Mouse (Mus musculus): ENCODE data around the gene Nr3c2. TPM values are rescaled to one million over a fixed set of nuclear protein-coding genes. Genes with fewer than 3 reads are reported as not detected.

The Nr3c2 gene
- total RNA-seq, 1 experiment from 2014 or later: 2.3 TPM

- no peak for ATAC-seq (replicated peaks; ENCODE audit: insufficient number of reproducible peaks, low FRiP score, low TSS enrichment, poor library complexity, severe bottlenecking)
Measured at GRCm38 (mm10) chr8:77213893-77214464, 314.7 kb downstream of the Nr3c2 start.

DNA sequence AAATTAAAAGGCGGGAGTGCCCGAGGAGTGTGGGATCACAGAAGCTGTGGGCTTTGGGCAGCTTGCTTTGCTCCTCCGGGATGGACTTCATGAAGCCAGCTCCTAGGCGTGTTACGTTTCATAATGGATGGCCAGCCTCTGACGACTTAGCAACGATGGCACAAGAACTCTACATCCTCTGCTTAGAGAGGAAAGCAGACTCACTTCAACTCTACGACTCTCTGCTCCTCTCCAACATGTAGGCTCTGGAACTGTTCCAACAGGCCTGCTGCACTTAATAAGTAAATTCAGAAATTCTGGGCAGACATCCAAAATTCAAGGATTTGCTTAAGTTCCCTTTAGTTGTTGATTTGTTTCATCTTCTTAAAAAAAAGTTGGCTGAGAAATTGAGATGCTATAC lies 315.4 kb downstream of the Nr3c2 start:
- ATAC-seq (replicated peaks; ENCODE audit: insufficient number of reproducible peaks, low FRiP score, low TSS enrichment, poor library complexity, severe bottlenecking): no peak

- no peak for ATAC-seq (replicated peaks; ENCODE audit: insufficient number of reproducible peaks, low FRiP score, low TSS enrichment, poor library complexity, severe bottlenecking)
Measured at GRCm38 (mm10) chr8:77215191-77215590, 315.9 kb downstream of the Nr3c2 start.

DNA sequence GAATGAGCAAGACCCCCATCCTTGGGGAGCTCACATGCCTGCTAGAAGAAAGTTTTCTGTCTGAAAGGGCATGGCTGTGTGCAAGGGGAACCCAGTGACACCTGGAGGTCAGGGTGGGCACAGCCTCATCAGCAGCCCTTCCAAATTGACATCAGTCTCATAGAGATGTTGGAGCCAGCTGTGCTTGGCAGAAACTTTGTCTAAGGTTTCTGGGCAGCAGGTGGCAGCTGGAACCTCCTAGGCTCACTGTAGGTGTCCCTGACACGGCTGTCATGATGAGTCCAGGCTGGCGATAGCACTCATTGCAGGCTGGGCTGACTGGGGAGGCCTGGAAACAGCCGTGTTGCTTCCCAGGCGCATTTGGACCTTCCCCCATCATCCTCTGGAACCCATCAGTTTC lies 323.9 kb downstream of the Nr3c2 start:
- ATAC-seq (replicated peaks; ENCODE audit: insufficient number of reproducible peaks, low FRiP score, low TSS enrichment, poor library complexity, severe bottlenecking): no peak

DNA sequence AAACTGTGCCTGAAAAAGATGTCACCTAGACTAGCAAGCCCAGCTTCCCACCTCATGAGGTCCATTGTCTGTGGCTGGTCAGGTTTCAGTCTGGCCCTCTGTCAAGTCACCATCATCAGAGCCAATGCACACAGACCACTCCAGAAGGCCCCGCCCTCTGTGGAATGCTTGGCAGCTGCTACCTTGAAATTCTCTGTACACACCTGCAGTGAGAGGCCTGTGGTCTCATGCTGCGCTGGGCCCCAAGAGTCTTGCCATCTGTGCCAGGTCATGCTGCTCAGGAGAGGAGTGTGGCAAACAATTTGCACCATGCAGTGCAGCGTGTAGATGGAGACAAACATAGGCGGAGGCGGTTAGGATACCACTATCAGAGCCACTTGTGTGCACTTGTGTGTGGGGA lies 328.5 kb downstream of the Nr3c2 start:
- ATAC-seq (replicated peaks; ENCODE audit: insufficient number of reproducible peaks, low FRiP score, low TSS enrichment, poor library complexity, severe bottlenecking): no peak

DNA sequence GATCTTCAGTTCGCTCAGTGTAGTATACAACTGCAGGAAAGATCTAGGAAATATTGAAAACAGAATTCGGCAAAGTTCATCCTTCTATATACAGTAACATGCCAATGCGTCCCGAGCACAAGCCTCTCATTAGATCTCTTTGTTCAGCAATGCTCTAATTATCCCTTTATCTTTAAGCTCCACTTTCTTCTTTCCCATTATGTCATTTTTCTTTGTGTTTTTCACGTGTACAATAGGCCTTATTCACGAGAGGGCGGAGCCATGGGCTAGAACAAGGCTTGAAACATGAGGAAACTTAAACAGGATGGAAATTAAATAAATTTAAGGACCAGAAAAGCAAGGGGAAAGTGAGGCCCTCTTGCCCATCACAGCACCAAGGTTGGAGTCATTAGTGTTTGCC lies 329.4 kb downstream of the Nr3c2 start:
- no peak for ATAC-seq (replicated peaks; ENCODE audit: insufficient number of reproducible peaks, low FRiP score, low TSS enrichment, poor library complexity, severe bottlenecking)

DNA sequence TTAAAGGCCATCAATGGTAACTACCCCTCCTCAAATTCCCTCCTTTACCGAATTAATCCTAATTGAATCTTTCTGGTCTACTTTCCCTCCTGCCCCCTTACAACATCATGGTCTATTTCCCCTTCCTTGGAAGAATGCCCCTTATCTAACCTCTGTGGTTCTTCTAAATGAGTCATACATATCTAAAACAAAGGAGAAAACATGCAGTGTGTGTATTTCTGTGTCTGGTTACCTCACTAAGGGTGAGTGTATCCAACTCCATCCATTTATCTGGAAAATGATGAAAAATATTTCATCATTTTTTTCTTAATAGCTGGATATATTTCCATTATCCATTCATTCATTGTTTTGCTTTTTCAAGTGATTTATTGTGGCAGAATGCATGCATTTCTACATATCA lies 332.0 kb downstream of the Nr3c2 start:
- no peak for ATAC-seq (replicated peaks; ENCODE audit: insufficient number of reproducible peaks, low FRiP score, low TSS enrichment, poor library complexity, severe bottlenecking)

DNA sequence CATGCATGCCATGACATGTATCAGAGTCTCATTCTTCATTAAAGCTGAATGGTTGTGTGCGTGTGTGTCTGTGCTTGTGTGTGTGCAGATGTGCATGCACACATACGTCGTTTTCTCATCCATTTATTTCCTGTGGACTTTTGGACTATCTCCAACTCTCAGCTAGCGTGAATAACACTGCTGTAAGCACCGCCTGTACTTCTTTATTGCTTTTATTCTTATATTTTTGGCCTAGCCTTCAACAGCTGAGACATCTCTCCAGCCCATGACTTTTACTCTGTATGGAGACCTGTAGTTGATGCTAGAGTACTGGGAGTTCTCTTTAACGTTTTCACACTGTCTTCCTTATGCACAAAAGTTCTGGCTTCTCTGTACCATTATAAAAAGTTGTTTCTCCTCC lies 332.6 kb downstream of the Nr3c2 start:
- ATAC-seq (replicated peaks; ENCODE audit: insufficient number of reproducible peaks, low FRiP score, low TSS enrichment, poor library complexity, severe bottlenecking): no peak

- ATAC-seq (replicated peaks; ENCODE audit: insufficient number of reproducible peaks, low FRiP score, low TSS enrichment, poor library complexity, severe bottlenecking): no peak
Measured at GRCm38 (mm10) chr8:77232411-77232810, 333.2 kb downstream of the Nr3c2 start.

GRCm38 (mm10) chr8:77236701-77237100 lies 337.5 kb downstream of the Nr3c2 start:
- ATAC-seq (replicated peaks; ENCODE audit: insufficient number of reproducible peaks, low FRiP score, low TSS enrichment, poor library complexity, severe bottlenecking): no peak

- ATAC-seq (replicated peaks; ENCODE audit: insufficient number of reproducible peaks, low FRiP score, low TSS enrichment, poor library complexity, severe bottlenecking): no peak
Measured at GRCm38 (mm10) chr8:77239462-77239861, 340.2 kb downstream of the Nr3c2 start.

GRCm38 (mm10) chr8:77241381-77241780 lies 342.1 kb downstream of the Nr3c2 start:
- ATAC-seq (replicated peaks; ENCODE audit: insufficient number of reproducible peaks, low FRiP score, low TSS enrichment, poor library complexity, severe bottlenecking): no peak

DNA sequence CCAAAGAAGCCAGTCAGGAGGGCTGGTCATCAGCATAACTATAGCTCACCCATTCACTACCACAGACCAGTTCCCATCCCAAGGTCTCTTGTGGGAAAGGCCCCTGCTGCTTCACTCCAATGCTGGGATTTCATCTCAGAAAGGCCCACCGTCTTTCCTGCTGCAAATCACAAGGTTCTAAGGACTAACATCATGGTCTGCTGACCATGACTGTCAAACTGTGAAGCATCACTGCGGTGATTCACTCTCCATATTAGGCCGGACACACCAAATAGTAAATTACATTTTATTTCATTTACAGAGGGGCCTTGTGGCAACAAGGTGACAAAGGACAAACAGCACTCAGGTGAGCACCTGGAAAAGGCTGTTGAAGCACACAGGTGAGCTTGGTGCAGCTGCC lies 350.9 kb downstream of the Nr3c2 start:
- no peak for ATAC-seq (replicated peaks; ENCODE audit: insufficient number of reproducible peaks, low FRiP score, low TSS enrichment, poor library complexity, severe bottlenecking)

- ATAC-seq (replicated peaks; ENCODE audit: insufficient number of reproducible peaks, low FRiP score, low TSS enrichment, poor library complexity, severe bottlenecking): no peak
Measured at GRCm38 (mm10) chr8:77251134-77251533, 351.9 kb downstream of the Nr3c2 start.

DNA sequence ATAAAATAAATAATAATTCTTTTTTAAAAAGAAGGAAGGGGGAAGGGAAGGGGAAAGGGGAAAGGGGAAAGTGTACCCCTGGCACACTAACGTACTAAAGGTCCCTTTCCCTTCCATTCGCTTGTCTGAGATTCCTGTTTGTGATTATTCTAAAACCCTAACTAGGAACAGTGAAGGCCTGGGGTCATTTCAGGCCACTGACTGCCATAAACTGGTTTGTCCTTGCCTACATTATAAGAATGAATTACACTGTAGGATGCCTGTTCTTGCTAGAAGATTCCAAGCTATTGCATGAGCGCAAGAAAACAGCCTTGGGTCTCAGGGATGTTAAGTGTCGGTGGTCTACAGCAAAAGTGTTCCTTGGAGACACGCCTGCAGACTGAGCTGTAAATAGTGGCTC lies 355.2 kb downstream of the Nr3c2 start:
- no peak for ATAC-seq (replicated peaks; ENCODE audit: insufficient number of reproducible peaks, low FRiP score, low TSS enrichment, poor library complexity, severe bottlenecking)

- no peak for ATAC-seq (replicated peaks; ENCODE audit: insufficient number of reproducible peaks, low FRiP score, low TSS enrichment, poor library complexity, severe bottlenecking)
Measured at GRCm38 (mm10) chr8:77256450-77257084, 357.3 kb downstream of the Nr3c2 start.

DNA sequence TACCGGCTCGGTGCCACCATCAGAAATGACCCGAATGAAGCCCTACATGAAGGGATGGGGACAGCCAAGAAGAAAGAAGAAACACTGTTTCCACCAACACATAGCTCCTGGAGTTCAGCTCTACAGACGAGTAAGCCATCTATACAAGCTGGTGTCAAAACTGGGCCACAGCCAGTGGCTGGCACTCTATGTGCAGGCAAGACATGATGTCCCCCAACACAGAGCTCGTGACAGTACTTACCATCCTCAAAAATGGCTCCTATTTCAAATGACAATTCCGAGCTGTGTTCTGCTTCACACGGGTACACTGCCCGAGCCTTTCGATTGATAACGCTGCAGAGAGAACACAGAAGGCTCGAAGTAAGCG lies 357.8 kb downstream of the Nr3c2 start:
- ATAC-seq (replicated peaks; ENCODE audit: insufficient number of reproducible peaks, low FRiP score, low TSS enrichment, poor library complexity, severe bottlenecking): no peak

DNA sequence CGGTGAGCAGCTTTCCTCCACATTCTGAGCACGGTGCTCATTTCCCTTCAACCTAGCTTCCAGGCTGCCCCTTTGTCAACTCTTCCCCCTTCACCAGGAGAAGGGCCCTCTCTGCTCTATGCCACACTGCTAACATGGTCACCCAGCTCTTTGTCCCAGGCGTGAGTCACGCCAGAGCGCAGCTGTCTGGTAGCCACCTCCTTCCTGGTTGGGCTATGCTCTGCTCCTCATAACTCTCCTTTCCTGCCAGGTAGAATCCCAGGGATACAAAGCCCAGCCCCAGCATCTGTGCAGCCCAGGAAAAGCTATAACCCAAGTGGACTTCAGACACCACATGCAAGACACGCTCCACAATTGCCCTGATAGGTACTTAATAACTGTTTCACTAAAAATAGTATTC lies 362.0 kb downstream of the Nr3c2 start:
- ATAC-seq (replicated peaks; ENCODE audit: insufficient number of reproducible peaks, low FRiP score, low TSS enrichment, poor library complexity, severe bottlenecking): no peak

DNA sequence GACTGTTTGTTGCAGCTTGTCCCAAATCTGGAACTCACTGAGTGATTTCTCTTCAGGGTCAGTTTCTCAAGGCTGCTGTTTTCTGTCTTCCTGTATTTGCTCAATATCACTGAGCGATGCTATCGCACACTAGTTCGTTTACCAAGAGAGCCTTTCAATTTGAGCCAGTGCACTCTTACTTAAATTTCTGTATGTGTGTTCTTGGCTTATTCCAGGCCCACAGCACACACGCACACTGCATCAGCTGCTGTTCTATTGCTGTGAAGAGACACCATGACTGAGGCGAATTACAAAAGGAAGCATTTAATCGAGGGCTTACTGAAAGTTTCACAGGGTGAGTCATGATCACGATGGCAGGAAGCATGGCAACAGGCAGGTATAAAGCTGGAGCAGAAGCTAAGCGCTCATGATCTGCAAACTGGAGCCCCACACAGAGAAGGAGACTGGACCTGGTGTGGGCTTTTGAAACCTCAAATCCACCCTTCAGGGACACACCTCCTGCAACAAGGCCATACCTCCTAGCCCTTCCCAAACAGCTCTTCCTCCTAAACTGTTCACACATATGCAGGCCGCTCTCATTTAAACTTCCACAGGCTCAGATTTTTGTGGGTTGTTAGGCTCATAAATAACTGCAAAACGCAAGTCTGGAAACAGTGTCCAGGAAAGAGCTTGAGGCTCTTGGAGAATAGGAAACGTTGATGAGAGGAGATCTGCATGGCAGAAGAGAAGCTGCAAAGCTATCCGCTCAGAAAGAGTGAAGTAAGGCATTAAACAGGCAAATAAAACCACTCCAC lies 363.2 kb downstream of the Nr3c2 start:
- ATAC-seq (replicated peaks; ENCODE audit: insufficient number of reproducible peaks, low FRiP score, low TSS enrichment, poor library complexity, severe bottlenecking): no peak

GRCm38 (mm10) chr8:77267941-77268405 lies 368.7 kb downstream of the Nr3c2 start:
- ATAC-seq (replicated peaks; ENCODE audit: insufficient number of reproducible peaks, low FRiP score, low TSS enrichment, poor library complexity, severe bottlenecking): no peak

Measured in monocyte, adult 5-6 weeks (primary cell).